Mouse (Mus musculus): Measurements from ENCODE around the gene 4930455H04Rik.

4930455H04Rik gene

GRCm38 (mm10) chr3:116966800-116967199 is 1.3 kb upstream of the 4930455H04Rik start:
- DNase-seq (ENCODE audit: low read depth, low spot score): no peak

- DNase-seq (ENCODE audit: low read depth, low spot score): no peak
Observed at GRCm38 (mm10) chr3:116967436-116967835, 631 bp upstream of the 4930455H04Rik start.

- no peak for DNase-seq (ENCODE audit: low read depth, low spot score)
Observed at GRCm38 (mm10) chr3:116968540-116968997, 502 bp downstream of the 4930455H04Rik start, which contains the start of gene Palmd. Palmd (minus strand) TSS chr3:116968987.

- DNase-seq (ENCODE audit: low read depth, low spot score): no peak
Observed at GRCm38 (mm10) chr3:116969003-116969402, 936 bp downstream of the 4930455H04Rik start.

GRCm38 (mm10) chr3:116969786-116970185 is 1.7 kb downstream of the 4930455H04Rik start:
- DNase-seq (ENCODE audit: low read depth, low spot score): no peak

GRCm38 (mm10) chr3:116981811-116982575 is 13.9 kb downstream of the 4930455H04Rik start:
- DNase-seq (ENCODE audit: low read depth, low spot score): no peak

GRCm38 (mm10) chr3:116985042-116985455 is 17.0 kb downstream of the 4930455H04Rik start:
- no peak for DNase-seq (ENCODE audit: low read depth, low spot score)

- no peak for DNase-seq (ENCODE audit: low read depth, low spot score)
Observed at GRCm38 (mm10) chr3:116985741-116986140, 17.7 kb downstream of the 4930455H04Rik start.

GRCm38 (mm10) chr3:116986451-116986850 is 18.4 kb downstream of the 4930455H04Rik start:
- DNase-seq (ENCODE audit: low read depth, low spot score): no peak

- no peak for DNase-seq (ENCODE audit: low read depth, low spot score)
Observed at GRCm38 (mm10) chr3:116988221-116988620, 20.2 kb downstream of the 4930455H04Rik start.

GRCm38 (mm10) chr3:116991180-116991579 is 23.1 kb downstream of the 4930455H04Rik start:
- DNase-seq (ENCODE audit: low read depth, low spot score): no peak

- no peak for DNase-seq (ENCODE audit: low read depth, low spot score)
Observed at GRCm38 (mm10) chr3:116993011-116993410, 24.9 kb downstream of the 4930455H04Rik start.

GRCm38 (mm10) chr3:117001686-117002485 is 33.8 kb downstream of the 4930455H04Rik start:
- DNase-seq (ENCODE audit: low read depth, low spot score): no peak

- no peak for DNase-seq (ENCODE audit: low read depth, low spot score)
Observed at GRCm38 (mm10) chr3:117003379-117003778, 35.3 kb downstream of the 4930455H04Rik start.

GRCm38 (mm10) chr3:117006636-117007035 is 38.6 kb downstream of the 4930455H04Rik start:
- DNase-seq (ENCODE audit: low read depth, low spot score): no peak

- no peak for DNase-seq (ENCODE audit: low read depth, low spot score)
Observed at GRCm38 (mm10) chr3:117007340-117007739, 39.3 kb downstream of the 4930455H04Rik start.

GRCm38 (mm10) chr3:117010182-117010581 is 42.1 kb downstream of the 4930455H04Rik start:
- no peak for DNase-seq (ENCODE audit: low read depth, low spot score)

- DNase-seq (ENCODE audit: low read depth, low spot score): no peak
Observed at GRCm38 (mm10) chr3:117020319-117020718, 52.3 kb downstream of the 4930455H04Rik start.

- no peak for DNase-seq (ENCODE audit: low read depth, low spot score)
Observed at GRCm38 (mm10) chr3:117021907-117022306, 53.8 kb downstream of the 4930455H04Rik start.

GRCm38 (mm10) chr3:117024111-117024510 is 56.0 kb downstream of the 4930455H04Rik start:
- DNase-seq (ENCODE audit: low read depth, low spot score): no peak

- DNase-seq (ENCODE audit: low read depth, low spot score): no peak
Observed at GRCm38 (mm10) chr3:117024557-117024956, 56.5 kb downstream of the 4930455H04Rik start.

GRCm38 (mm10) chr3:117025421-117025820 is 57.4 kb downstream of the 4930455H04Rik start:
- DNase-seq (ENCODE audit: low read depth, low spot score): no peak

All from CD4-positive helper T cell, adult 2 months (primary cell).